Mouse (Mus musculus) cerebellum, adult 2 months (tissue): ENCODE data around the gene Gm44596. TPM values are rescaled to one million over a fixed set of nuclear protein-coding genes. Genes with fewer than 3 reads are reported as not detected.
A peak's percentile ranks its signal among the peaks of the same experiment; 100 is the strongest.

Experiments
- DNase-seq, 2 experiments: peaks; one replicate each; pipeline ENCODE4 v3.0.0; 2021
- H3K27ac ChIP-seq: fragments of 200-500 bp; 2 replicates; pipeline ENCODE4 v1.5.1; 2012; ENCODE audit warnings: low read length, control low read depth, inconsistent platforms; ENCODE audit not compliant: insufficient read depth
- H3K27me3 ChIP-seq: fragments of 200-500 bp; 2 replicates; pipeline ENCODE4 v1.6.1; 2012; ENCODE audit warnings: inconsistent platforms, mild to moderate bottlenecking, low read length, moderate library complexity; ENCODE audit not compliant: control insufficient read depth, insufficient read depth
- H3K4me1 ChIP-seq: fragments of 200-500 bp; 2 replicates; pipeline ENCODE4 v1.6.1; 2011; ENCODE audit warnings: low read length; ENCODE audit not compliant: control insufficient read depth, insufficient read depth
- H3K4me3 ChIP-seq: fragments of 200-500 bp; replicated peaks from 2 replicates; pipeline ENCODE3; 2011; ENCODE audit warnings: mild to moderate bottlenecking, low read depth, low read length, control low read depth; ENCODE audit not compliant: insufficient read depth
- CTCF ChIP-seq: fragments of 200-500 bp; IDR thresholded peaks from 2 replicates; pipeline ENCODE4 v1.5.1; 2011; ENCODE audit warnings: low read depth, mild to moderate bottlenecking, control low read depth, low read length, moderate library complexity, borderline replicate concordance; ENCODE audit not compliant: insufficient read depth
- POLR2A ChIP-seq: fragments of 200-500 bp; IDR thresholded peaks from 2 replicates; pipeline ENCODE4 v1.6.1; 2011; ENCODE audit warnings: low read length, control low read depth, borderline replicate concordance; ENCODE audit not compliant: insufficient read depth
- WGBS: fragments of 180-500 bp; shearing (Covaris S2); methylation state at CpG from one replicate; pipeline ENCODE4 v1.1.7; 2018; 5-methylcytosine and 5-hydroxymethylcytosine counted together
- polyA plus RNA-seq: library from polyadenylated mRNA; depleted of rRNA; stranded (reverse); fragments of >200 nt; gene quantifications from 2 replicates; pipeline ENCODE4 v1.2.3, GENCODE M21; 2012

Gene Gm44596
- polyA plus RNA-seq, 1 experiment, result not detected

GRCm38 (mm10) chr6:128410305-128410704 is 35.0 kb downstream of the Gm44596 start:
- Histone ChIP-seq H3K27me3 (no peaks in the 10 kb centered on the region), H3K4me1 (no peaks in the 10 kb centered on the region), H3K4me3 (no peak overlapping the region), H3K27ac (no peak overlapping the region)
- 95% methylated on average over 13 of the region's 13 CpGs for WGBS
- DNase-seq, result peak in 1 of 2 experiments; percentile 16
- TF ChIP-seq POLR2A (no peak), CTCF (no peak)

- no peak overlapping the region for H3K27ac ChIP-seq
- H3K4me1 ChIP-seq, result no peaks in the 10 kb centered on the region
- 11% methylated on average over 3 of the region's 3 CpGs for WGBS
- peak; percentile 70 to 83 for DNase-seq
- TF ChIP-seq POLR2A (no peak), CTCF (peak; percentile 89)
- H3K4me3 ChIP-seq, result no peak overlapping the region
- no peaks in the 10 kb centered on the region for H3K27me3 ChIP-seq
These were observed 35.8 kb downstream of the Gm44596 start for GRCm38 (mm10) chr6:128411115-128411514.

- Histone ChIP-seq H3K4me3 (no peak overlapping the region), H3K27ac (no peak overlapping the region), H3K27me3 (no peaks in the 10 kb centered on the region), H3K4me1 (peaks cover 4% of the 10 kb centered on the region)
- WGBS, result 85% methylated on average over 5 of the region's 5 CpGs
- DNase-seq, result no peak
- TF ChIP-seq CTCF, result no peak
- no peak for TF ChIP-seq POLR2A
These were observed 40.9 kb downstream of the Gm44596 start for GRCm38 (mm10) chr6:128416169-128416568.

- no peak for DNase-seq
- WGBS, result 61% methylated on average over 1 of the region's 1 CpGs
- no peaks in the 10 kb centered on the region for H3K27me3 ChIP-seq
- H3K27ac ChIP-seq, result no peak overlapping the region
- no peak overlapping the region for H3K4me3 ChIP-seq
- TF ChIP-seq CTCF (no peak), POLR2A (no peak)
- peaks cover 4% of the 10 kb centered on the region for H3K4me1 ChIP-seq
These were observed 42.8 kb downstream of the Gm44596 start for GRCm38 (mm10) chr6:128418076-128418475.

GRCm38 (mm10) chr6:128421036-128421435 is 45.7 kb downstream of the Gm44596 start:
- no peak for DNase-seq
- Histone ChIP-seq H3K4me3 (no peak overlapping the region), H3K27ac (no peak overlapping the region), H3K27me3 (no peaks in the 10 kb centered on the region), H3K4me1 (peaks cover 4% of the 10 kb centered on the region)
- 89% methylated on average over 2 of the region's 2 CpGs for WGBS
- TF ChIP-seq POLR2A (no peak), CTCF (no peak)

- TF ChIP-seq CTCF (no peak), POLR2A (no peak)
- Histone ChIP-seq H3K27ac (no peak overlapping the region), H3K27me3 (no peaks in the 10 kb centered on the region), H3K4me3 (no peak overlapping the region), H3K4me1 (peaks cover 4% of the 10 kb centered on the region)
- no peak for DNase-seq
- 81% methylated on average over 3 of the region's 3 CpGs for WGBS
These were observed 46.2 kb downstream of the Gm44596 start for GRCm38 (mm10) chr6:128421480-128421879.

- DNase-seq, result peak; percentile 47 to 48
These were observed 48.4 kb downstream of the Gm44596 start for GRCm38 (mm10) chr6:128423496-128424268.

More at GRCm38 (mm10) chr6:128423496-128424268, 48.4 kb downstream of the Gm44596 start:
- Histone ChIP-seq H3K27ac (peak overlapping the region; percentile 64; the same call in 1 of the 2 replicates), H3K4me3 (peak overlapping the region; percentile 82), H3K4me1 (no peaks in the 10 kb centered on the region; the same call in 1 of the 2 replicates), H3K27me3 (no peaks in the 10 kb centered on the region)
- no peak for TF ChIP-seq POLR2A
- TF ChIP-seq CTCF, result no peak
- 34% methylated on average over 16 of the region's 16 CpGs for WGBS
